Mouse (Mus musculus) neural tube, embryonic 10.5 days (tissue): ENCODE data around the gene Pitpnc1.

Experiments used
- DNase-seq: peaks from one replicate; pipeline ENCODE4 v3.0.0-alpha.2; 2017; ENCODE audit warnings: low spot score; ENCODE audit errors: extremely low spot score

Pitpnc1 gene

DNA sequence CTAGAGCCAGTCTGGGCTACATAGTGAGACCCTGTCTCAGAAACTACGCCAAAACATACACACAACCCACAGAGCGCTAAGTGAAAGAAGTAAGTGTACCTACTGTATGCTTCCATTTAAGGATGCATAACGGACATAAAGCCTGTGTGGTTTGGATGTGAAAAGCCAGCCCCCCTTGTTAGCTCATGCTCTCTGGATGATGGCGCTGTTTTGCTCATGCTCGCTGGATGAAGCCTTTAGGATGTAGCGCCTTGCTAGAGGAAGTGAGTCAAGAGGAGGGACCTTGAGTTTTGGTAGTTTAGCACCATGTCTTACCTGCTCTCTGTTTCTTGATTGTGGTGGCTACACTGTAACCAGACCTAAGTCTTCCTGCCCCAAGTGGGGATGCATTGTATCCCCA, 96.9 kb downstream of the Pitpnc1 start:
- no peak for DNase-seq

DNA sequence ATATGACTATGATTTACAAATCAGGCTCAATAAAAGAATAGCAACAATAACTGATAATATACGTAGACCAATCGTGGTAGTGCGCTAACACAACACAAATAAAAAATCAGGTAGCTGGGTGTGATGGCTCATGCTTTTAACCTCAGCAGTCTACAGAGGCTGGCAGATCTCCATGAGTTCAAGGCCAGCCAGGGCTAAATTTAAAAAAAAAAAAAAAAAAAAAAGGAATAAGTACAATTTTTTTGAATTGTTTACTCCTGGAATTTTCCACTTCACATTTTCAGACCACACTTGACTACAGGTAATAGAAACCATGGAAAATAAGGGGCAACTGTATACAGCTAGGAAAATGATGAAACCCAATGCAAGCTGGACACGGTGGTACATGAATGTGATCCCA, 97.3 kb downstream of the Pitpnc1 start:
- no peak for DNase-seq

DNA sequence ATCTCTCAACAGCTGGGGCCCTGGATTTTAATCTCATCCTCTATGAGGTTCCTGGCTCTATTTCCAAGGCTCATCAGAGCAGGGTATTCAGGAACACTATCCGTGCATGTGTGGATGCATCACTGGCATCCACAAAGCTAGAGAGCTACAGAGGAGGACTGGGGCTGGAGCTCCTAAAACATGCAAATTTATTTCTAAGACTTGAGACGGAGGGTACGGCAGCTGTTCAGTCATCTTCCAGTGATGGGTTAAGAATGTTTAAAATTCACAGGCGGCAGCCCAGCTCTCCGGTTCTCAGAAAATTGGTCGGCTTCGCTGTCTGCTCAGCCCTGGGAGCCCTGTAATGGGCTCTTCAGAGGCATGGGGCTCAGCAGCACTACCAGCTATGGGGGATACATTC, 97.8 kb downstream of the Pitpnc1 start:
- DNase-seq = no peak

DNA sequence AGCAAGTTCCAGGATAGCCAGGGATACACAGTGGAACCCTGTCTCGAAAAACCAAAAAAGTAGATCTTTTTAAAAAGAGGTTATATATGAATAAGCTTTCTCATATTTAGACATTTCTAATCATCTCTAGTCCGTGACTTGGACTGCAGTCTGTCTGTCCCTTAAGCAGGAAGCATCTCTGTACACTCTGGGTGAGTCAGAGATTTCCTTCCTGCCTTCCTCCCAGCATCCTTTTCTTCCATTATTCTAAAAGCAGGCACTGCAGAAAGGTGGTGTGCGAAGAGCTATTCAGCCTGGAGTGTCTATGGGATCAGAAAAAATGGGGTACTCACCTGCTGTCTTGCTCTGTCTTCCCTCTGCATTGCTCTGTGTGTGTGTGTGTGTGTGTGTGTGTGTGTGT, 100.0 kb downstream of the Pitpnc1 start:
- DNase-seq = no peak

DNA sequence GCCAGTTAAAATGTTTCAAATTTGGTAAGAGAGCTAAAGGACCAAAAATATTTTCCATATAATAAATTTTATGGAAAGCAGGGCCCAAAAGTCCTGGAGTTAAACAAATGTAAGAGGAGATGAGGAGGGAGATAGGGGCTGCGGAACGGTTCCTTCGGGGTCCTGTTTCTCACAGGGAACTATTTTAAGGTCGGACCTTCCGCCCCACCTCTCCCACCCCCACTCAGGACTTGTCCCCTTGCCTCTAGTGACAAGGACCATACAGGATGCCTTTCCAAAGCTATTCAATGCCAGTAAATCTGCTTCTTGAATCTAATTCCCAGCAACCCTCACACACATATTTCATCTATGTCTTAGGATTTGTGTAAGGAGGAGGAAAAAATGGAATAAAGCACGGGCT, 100.8 kb downstream of the Pitpnc1 start:
- DNase-seq = no peak

DNA sequence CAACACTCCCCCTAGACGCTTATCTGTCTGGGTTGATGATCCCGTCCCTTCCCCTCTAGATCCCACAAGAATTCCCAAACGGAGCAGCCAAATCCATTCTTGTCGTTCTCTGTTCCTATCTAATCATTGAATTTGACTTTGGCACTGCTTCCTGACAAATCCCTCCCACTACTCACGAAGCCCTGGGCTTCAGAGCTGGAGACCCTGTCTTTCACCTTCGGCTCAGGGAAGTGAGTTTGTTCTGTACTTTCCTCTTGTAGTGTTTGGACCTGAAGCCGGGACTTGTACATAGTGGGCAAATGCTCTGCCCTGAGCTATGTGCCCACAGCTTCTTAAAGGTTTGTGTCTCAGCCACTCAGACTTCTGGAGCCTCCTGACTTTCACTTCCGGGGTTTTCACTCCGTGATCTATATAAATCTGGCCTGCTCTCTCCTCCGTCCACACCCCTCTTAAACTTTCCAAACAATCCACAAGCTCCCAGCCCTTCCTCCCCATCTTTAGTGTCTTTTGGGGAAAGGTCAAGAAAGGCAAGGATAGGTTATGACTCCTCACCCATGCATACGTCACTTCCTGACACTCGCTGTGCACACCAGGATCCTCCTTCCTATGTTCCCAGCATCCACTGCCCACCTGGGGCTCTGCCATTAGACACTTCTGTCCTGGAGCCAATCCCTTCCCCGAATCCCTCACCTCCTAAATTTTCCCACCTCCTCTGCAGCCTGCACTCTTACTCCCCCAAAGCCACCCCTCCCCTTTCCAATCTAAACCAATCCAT, 104.4 kb downstream of the Pitpnc1 start:
- no peak for DNase-seq

DNA sequence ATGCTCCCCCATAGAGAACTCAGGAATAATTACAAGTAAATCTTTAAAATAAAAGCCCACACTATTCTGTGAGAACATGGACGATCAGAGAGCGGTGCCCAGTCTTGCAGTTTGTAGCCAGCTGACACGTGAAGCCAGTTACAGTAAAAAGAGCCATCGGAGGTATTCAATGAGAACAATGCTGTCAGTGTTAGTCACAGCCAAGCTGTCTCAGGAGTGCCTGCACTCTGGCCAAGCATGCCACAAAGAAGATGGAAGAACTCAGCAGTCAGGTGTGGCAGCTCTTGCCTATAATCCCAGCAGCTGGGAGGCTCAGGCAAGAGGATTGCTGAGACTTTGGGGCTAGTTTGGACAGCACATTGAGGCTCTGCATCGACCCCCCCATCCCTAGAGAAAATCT, 111.8 kb downstream of the Pitpnc1 start:
- no peak for DNase-seq

DNA sequence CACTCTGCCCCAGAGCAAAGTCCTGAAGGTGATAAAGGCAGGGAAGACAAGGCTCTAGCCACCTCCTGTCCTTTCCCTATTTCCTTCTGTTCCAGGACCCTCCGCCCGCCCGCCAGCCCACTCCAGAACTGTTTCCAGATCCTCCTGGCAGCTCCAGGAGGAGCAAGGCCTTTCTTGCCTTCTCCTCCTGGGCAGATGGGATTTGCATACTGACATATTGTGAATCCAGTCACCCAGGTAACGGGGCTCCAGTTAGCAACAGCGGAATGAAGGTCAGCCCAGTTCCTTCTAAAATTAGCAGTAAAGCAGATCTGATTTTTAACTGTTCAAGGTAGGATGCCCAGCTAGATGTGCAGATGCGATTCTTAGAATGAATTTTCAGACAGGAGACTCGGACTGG, 114.3 kb downstream of the Pitpnc1 start:
- DNase-seq = no peak

DNA sequence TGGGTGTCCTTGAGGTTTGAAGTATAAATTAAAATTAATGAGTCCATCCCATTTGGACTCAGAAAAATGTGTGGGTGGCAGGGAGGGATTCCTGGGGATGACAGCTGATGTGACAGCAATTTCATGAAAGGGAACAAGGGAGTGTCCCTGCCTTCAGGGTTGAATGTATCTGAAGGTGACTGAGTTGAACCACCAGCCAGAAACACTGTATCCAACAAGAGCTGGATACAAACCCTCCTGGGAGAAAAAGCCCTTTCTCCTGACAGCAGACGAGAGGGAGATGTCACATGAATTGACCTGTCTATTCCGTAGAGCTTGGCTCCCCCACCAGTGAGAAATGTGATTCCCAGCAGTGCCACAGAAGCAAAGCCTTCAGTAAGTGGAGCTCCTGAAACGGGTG, 115.0 kb downstream of the Pitpnc1 start:
- no peak for DNase-seq

DNA sequence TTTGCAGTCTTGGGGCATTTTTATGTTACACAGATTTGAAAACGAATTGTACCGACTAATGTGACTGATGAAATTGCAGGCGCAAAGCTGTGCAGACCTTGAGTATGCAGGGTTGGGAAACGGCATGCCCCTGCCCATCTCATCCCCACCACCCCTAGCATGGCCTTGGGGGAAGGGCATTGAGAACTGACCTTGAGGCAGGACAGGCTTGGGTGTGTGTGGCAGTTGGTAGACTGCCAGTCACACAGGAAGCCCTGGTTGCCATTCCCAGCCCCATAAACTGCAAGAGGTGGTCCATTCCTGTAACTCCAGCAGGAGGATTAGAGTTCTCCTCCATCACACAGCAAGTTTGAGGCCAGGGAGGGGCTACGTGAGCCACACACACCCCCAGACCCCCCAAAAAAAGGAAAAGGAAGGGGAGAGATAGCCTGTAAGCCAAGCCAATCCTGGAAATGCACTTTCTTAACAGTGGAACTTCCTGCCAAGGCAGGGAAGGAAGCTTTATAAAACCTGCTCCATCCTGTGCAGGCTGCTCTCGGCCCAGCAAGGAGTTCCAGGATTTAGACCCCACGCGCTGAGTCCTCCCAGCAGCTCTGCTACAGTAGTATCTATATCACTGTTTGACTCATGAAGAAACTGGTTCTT, 115.9 kb downstream of the Pitpnc1 start:
- DNase-seq = no peak

DNA sequence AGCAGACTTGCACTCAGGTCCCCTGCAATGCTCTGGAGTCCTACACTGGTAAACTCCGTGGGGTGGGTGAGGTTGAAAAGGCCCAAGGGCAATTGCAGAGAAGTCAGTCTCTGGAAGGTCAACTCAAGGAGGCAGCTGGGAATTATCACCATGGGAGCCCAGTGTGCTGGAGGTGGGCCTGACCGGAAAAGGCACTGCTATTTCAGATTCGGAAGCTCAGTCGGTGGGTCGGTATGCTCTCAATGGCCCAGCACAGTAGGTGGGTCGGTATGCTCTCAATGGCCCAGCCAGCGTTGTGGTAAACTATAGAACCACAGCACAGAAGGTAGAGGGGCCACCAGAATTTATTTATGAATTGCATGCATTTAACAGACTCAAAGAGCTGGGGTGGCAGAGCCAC, 117.9 kb downstream of the Pitpnc1 start:
- DNase-seq = no peak

DNA sequence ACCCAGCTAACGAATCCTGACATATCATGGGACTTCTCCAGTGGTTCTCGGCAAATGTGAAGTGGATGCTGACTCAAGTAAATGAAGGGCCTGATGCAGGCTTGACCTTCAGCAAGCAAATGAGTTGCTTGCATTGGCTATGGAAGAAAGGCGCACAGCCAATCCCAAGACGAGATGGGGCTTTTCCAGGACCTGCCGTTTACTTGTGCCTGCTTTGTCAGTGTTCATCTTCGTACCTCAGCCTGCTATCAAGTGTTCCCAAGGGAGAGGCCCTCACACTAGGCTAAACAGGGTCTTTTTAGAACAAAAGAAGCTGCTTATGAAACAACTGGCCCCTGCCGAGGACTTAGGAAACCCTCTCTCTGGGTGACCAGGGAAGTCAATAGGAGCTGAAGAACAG, 120.7 kb downstream of the Pitpnc1 start:
- no peak for DNase-seq

DNA sequence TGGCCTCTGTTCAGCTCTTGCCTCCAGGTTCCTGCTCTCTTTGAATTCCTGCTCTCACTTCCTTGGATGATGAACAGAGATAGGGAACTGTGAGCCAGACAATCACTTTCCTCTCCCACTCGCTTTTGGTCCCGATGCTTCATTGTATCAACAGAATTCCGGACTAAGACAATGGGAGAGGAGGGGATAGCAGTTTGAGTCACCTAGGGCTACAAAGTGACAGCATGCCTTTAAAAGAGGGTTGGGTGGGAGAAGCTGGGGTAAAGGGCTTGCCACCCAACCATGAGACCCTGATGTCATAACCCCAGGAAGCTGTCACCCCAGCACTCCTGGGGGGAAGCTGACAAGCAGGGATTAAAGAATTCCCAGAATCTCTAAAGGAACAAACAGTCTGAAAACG, 127.5 kb downstream of the Pitpnc1 start:
- no peak for DNase-seq

DNA sequence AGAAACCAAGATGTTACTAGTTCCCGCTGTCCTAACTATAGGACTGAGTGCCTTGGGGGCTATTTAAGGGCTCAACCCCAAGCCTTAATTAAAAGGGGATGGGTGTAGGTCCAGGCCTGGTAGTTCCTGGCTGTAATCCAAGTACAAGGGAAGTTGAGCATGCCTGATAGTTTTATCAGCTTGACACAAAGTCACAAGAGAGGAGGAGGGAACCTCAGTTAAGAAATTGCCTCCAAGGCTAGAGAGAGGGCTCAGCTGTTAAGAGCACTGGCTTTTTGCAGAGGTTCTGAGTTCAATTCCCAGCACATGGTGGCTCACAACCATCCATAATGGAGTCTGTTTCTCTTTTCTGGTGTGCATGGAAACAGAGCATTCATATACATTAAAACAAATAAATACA, 128.1 kb downstream of the Pitpnc1 start:
- no peak for DNase-seq

DNA sequence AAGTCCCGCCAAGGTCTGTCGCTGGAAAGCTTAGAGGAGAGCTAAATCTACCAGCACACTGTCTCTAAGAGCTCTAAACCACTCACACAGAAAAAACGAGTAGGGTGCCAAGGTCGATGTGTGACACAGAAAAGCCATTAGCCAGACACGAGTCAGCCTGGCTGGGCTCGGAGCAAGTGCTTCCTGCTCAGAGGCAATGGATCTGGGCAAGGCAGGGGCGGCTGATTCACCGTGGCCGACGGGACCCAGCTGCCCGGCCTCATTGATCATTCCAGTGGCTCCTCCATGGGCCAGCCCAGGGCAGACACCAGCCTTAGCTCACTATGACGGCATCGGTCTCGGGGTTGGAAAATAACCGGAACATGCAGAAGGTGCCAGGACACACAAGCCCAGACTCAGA, 129.2 kb downstream of the Pitpnc1 start:
- peak; percentile 41 for DNase-seq

DNA sequence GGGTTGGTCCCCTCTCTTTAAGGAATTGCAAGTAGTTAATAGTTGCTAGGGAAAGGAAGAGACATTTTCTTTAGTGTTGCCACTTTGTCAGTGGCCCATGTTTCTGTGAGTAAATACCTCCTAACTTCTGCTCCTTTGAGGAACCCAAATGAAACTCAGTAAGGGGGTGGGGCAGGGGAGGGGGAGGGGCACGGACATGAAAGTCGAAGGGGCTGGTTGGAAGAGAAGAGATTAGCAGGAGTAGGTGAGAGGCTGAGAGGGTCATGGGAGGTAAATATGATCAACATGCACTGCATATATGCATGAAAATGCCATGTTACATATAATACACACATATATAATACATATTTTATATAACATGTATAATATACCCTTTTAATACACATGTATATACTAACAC, 129.7 kb downstream of the Pitpnc1 start:
- DNase-seq = no peak

DNA sequence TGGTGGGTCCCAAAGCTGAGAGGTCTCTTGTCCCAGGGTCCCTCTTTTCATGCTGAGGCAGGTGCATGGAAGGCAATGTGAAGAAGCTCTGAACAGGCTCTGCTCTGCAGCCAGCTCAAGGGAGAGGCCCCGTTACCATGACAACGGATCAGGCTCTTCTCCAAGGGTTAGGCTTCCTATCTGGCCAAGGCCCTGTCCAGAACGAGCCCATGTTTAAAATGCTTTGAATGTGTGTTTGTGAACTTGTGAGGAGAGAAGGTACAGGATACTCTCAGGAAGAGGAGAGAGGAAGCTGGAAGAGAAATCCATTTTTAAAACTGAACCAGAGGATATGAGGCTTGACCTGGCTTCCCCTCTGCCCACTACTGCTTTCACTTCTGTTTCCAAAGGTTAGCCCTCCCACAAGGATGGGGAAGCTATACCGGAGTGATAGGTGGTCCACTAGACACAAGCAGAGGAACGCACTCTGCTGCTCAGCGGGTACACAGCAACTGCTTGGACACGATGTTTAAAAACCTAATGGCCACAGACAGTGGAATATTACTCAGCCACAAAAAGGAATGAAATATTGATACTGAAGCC, 131.2 kb downstream of the Pitpnc1 start:
- DNase-seq = no peak

DNA sequence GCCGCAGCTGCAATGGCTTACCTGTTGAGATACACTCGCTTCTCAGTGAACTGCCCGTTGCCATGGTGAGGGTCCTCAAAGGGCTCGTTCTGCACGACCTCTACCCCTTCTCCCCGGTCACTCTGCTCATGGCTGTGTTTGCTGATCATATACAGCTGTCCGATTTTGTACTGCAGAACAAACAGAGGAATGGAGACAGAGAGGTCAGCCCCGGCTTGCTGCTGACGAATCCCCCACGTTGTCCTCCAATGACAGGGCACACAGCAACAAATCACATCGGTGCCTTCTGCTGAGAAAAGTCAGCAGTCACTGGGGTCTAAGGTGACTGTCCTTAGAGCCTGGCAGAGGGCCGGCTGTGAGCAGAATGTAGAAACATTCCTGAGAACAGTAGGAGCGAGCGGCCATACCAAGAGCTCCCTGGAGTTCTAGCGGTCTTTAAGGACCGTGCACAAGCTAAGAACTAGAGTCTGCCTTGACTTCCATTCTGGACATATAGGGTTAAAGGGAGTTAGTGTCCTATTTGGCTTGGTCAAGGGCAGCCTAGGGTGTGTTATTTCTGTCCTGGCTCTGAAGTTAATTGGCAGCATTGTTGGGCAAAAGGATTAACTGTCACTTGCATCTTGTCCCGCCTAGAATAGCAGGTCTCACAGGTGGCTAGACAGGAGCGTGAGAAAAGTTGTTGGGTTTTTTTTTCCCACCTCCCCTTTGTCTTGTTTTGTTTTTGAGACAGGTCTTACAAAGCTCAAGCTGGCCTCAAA, 132.9 kb downstream of the Pitpnc1 start:
- peak; percentile 43 for DNase-seq

DNA sequence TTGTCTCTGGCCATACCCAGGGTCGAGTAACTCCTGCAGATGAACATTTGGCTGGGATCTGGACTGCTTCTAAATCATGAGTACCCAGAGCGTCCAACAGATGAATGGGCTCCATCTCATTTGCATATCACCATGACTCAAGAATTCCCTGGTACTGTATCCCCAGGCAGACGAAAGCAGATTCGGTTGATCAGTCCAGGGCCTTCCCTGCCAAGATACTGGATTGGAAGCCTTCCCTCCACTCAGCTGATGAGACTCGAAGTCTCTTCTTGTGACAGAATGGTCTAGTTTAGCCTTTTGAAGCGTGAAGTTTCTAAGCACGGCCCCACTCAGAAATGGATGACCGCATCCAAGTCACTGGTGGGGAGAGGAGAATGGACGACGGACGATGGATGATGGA, 134.7 kb downstream of the Pitpnc1 start:
- DNase-seq = no peak

DNA sequence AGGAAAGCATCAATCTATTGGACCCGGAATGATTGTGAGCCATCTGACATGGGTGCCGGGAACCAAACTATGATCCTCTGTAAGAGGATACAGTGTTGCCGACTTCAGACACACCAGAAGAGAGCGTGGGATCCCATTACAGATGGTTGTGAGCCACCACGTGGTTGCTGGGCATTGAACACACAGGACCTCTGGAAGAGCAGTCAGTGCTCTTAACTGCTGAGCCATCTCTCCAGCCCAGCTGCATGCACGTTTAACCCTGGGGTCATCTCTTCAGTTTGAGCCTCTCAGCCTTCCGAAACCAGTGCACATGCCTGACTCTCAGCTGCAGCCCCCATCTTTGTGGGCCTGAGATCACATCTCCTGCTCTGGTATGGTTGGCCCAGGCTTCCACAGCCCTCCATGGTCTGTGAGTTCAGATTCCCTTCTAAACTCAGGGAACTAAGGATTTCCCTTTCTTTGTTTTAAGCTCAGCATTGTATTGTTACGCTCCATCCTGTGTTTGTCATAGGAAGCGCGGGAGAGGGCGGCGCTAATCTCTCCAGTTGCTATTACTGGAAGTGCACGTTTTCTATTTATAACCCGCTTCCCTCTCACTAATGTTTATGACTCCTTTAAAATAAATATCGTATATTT, 135.5 kb downstream of the Pitpnc1 start:
- no peak for DNase-seq

DNA sequence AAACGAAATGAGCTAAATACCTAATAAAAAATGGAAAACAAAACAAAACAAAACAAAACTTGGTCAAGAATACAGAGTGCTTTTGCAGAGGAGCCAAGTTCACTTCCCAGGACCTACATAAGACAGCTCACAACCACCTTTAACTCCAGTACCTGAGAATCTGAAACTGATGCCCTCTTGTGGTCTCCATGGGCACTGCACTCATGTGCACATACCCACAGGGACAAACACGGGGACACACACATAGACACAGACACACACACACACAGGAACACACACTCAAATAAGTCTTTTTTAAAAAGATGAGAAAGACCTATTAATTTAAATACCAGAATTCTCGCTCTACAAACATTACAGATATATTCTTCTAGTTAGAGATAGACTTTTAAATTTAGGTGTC, 137.6 kb downstream of the Pitpnc1 start:
- DNase-seq = no peak

DNA sequence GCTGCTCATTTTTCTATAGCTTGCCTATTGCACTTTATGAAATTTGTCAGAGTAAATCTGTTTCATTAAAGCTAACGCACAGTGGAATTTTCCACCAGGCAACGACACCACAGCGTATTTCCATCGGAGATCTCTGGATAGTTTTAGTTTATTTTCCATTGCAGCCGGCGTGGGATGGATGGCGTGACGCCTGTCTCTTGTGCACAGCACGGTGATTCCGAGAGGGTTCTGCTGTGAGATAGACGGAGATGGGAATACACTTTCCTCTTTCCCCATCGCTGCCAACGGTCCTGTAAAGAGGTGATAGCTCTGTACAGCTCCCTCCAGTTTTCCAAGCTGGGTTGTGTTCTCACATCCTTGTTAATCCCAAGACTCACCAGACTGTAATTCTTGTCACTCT, 138.2 kb downstream of the Pitpnc1 start:
- DNase-seq = no peak
